Mouse (Mus musculus) heart, adult 18-20 months (tissue): ENCODE measurements at regions not wholly inside any gene's neighbourhood (a gene's known extent, or its start where the extent isn't known, plus 50 kb on each side); places are given as distances from the start of the nearest gene placed in this dataset.

Experiments
- DNase-seq, 2 experiments: peaks; one replicate each; pipeline ENCODE4 v3.0.0; 2021 to 2022; ENCODE audit warnings: mixed read lengths in 1 of 2

GRCm38 (mm10) chr8:18311597-18311996 is 666.5 kb downstream of the Defb40 start:
- DNase-seq, result no peak

GRCm38 (mm10) chr8:18310927-18311326 is 667.1 kb downstream of the Defb40 start:
- DNase-seq, result no peak

- no peak for DNase-seq
These were observed 690.4 kb downstream of the Defb40 start for GRCm38 (mm10) chr8:18287536-18288237.

GRCm38 (mm10) chr8:18279932-18280331 is 698.1 kb downstream of the Defb40 start:
- DNase-seq, result no peak

GRCm38 (mm10) chr8:18268301-18268700 is 709.8 kb downstream of the Defb40 start:
- no peak for DNase-seq

GRCm38 (mm10) chr8:18258287-18258961 is 719.6 kb downstream of the Defb40 start:
- no peak for DNase-seq

GRCm38 (mm10) chr8:18246299-18246698 is 731.8 kb downstream of the Defb40 start:
- no peak for DNase-seq

GRCm38 (mm10) chr8:18217599-18217998 is 760.5 kb downstream of the Defb40 start:
- DNase-seq, result no peak

- no peak for DNase-seq
These were observed 760.9 kb downstream of the Defb40 start for GRCm38 (mm10) chr8:18217192-18217591.

GRCm38 (mm10) chr8:18216516-18216915 is 761.5 kb downstream of the Defb40 start:
- DNase-seq, result no peak

- no peak for DNase-seq
These were observed 768.0 kb downstream of the Defb40 start for GRCm38 (mm10) chr8:18210067-18210466.

GRCm38 (mm10) chr8:18208658-18209057 is 769.4 kb downstream of the Defb40 start:
- no peak for DNase-seq

GRCm38 (mm10) chr8:18187486-18187885 is 790.6 kb downstream of the Defb40 start:
- DNase-seq, result no peak

GRCm38 (mm10) chr8:18175544-18176092 is 802.4 kb downstream of the Defb40 start:
- no peak for DNase-seq

- DNase-seq, result no peak
These were observed 819.4 kb downstream of the Defb40 start for GRCm38 (mm10) chr8:18158619-18159018.

GRCm38 (mm10) chr8:18115333-18116044 is 862.6 kb downstream of the Defb40 start:
- no peak for DNase-seq

GRCm38 (mm10) chr8:18113262-18113661 is 864.8 kb downstream of the Defb40 start:
- DNase-seq, result no peak

- no peak for DNase-seq
These were observed 868.6 kb downstream of the Defb40 start for GRCm38 (mm10) chr8:18109480-18109879.

GRCm38 (mm10) chr8:18106827-18107226 is 871.2 kb downstream of the Defb40 start:
- DNase-seq, result no peak

- DNase-seq, result no peak
These were observed 912.6 kb downstream of the Defb40 start for GRCm38 (mm10) chr8:18065456-18065855.

GRCm38 (mm10) chr8:18059526-18059925 is 918.5 kb downstream of the Defb40 start:
- DNase-seq, result no peak

- DNase-seq, result no peak
These were observed 956.9 kb downstream of the Defb40 start for GRCm38 (mm10) chr8:18021196-18021595.

GRCm38 (mm10) chr8:18007567-18007966 is 970.5 kb downstream of the Defb40 start:
- DNase-seq, result no peak
